26 mouse cellular contexts compared by ENCODE assay signal in genomic region chr4:76468366-76469100, GRCm38 (mm10).
"Had no signal": no experiment of that assay in that cellular context is flagged by ENCODE, and none has a peak within 500 bp of the region (broad histone marks: within the 10 kb centered on the region; RNA-seq: fewer than 3 reads in every experiment).

No protein-coding gene starts in this region.

- H3K4me1 ChIP-seq: heart, embryonic 10.5 days; heart, embryonic 12.5 days; hindbrain, embryonic 10.5 days; hindbrain, embryonic 12.5 days; intestine, embryonic 15.5 days; limb, embryonic 10.5 days; limb, embryonic 12.5 days; liver, embryonic 12.5 days had no signal

- H3K4me2 ChIP-seq: heart, embryonic 12.5 days; hindbrain, embryonic 12.5 days; hindbrain, embryonic 14.5 days; intestine, embryonic 15.5 days; limb, embryonic 12.5 days; liver, embryonic 12.5 days had no signal

- H3K4me3 ChIP-seq: gastrocnemius, adult 2 months; heart, embryonic 10.5 days; heart, embryonic 12.5 days; hindbrain, embryonic 10.5 days; hindbrain, embryonic 12.5 days; intestine, embryonic 15.5 days; limb, embryonic 10.5 days; limb, embryonic 12.5 days; liver, embryonic 12.5 days had no signal

- H3K27me3 ChIP-seq: heart, embryonic 12.5 days; hindbrain, embryonic 12.5 days; intestine, embryonic 15.5 days; limb, embryonic 12.5 days; liver, embryonic 12.5 days had no signal

- DNase-seq: gastrocnemius, adult 2 months; gastrocnemius, postnatal 10 days; gastrocnemius, postnatal 25 days; heart, adult 18-20 months; heart, postnatal 10 days; heart, postnatal 4 days; kidney, adult 18-20 months; kidney, postnatal 10 days; kidney, postnatal 25 days; kidney, postnatal 4 days; layer of hippocampus, adult 9-11 months; layer of hippocampus, postnatal 36 days; liver had no signal

- H3K27ac ChIP-seq: gastrocnemius, adult 2 months; heart, embryonic 10.5 days; hindbrain, embryonic 10.5 days; hindbrain, embryonic 12.5 days; hindbrain, embryonic 14.5 days; intestine, embryonic 15.5 days; limb, embryonic 10.5 days; limb, embryonic 12.5 days; liver, embryonic 12.5 days; liver, embryonic 14.5 days had no signal

- H3K36me3 ChIP-seq: heart, embryonic 10.5 days; heart, embryonic 12.5 days; hindbrain, embryonic 10.5 days; hindbrain, embryonic 12.5 days; intestine, embryonic 15.5 days; limb, embryonic 10.5 days; limb, embryonic 12.5 days; liver, embryonic 12.5 days had no signal

- ATAC-seq: hindbrain, embryonic 16.5 days; inflammation-experienced regulatory T-cells, adult 6 months; intestine, embryonic 15.5 days; intestine, postnatal 0 days; liver, embryonic 12.5 days had no signal

- H3K9ac ChIP-seq: heart, embryonic 12.5 days; hindbrain, embryonic 12.5 days; hindbrain, embryonic 14.5 days; intestine, embryonic 15.5 days; limb, embryonic 12.5 days; liver, embryonic 12.5 days; liver, embryonic 14.5 days had no signal

- H3K9me3 ChIP-seq: heart, embryonic 10.5 days; heart, embryonic 12.5 days; hindbrain, embryonic 10.5 days; hindbrain, embryonic 12.5 days; intestine, embryonic 15.5 days; limb, embryonic 10.5 days; limb, embryonic 12.5 days; liver, embryonic 12.5 days had no signal
